Mouse (Mus musculus): ENCODE measurements at regions not wholly inside any gene's neighbourhood (a gene's known extent, or its start where the extent isn't known, plus 50 kb on each side); places are given as distances from the start of the nearest gene placed in this dataset.

- Histone ChIP-seq H3K27ac (ENCODE audit: insufficient read depth, low read depth) (no peak overlapping the region), H3K4me3 (replicated peaks in 1 of 3; ENCODE audit: low read depth in 2 of 3, low read length in 2 of 3, poor library complexity in 1 of 3) (no peak overlapping the region), H3K36me3 (replicated peaks in 1 of 2; ENCODE audit: control insufficient read depth in 1 of 2, insufficient read depth in 1 of 2, low read length in 1 of 2) (peaks cover 0 to 7% of the 10 kb centered on the region in 2 experiments), H3K9me3 (replicated peaks; ENCODE audit: low read length) (no peaks in the 10 kb centered on the region), H3K79me2 (replicated peaks; ENCODE audit: control insufficient read depth, extremely low read depth, insufficient read depth, poor library complexity, severe bottlenecking) (no peaks in the 10 kb centered on the region), H3K4me2 (ENCODE audit: insufficient read depth, low read depth, poor library complexity, severe bottlenecking) (no peak overlapping the region), H3K27me3 (replicated peaks) (no peaks in the 10 kb centered on the region), H3K4me1 (ENCODE audit: control insufficient read depth in 1 of 2, insufficient read depth in 2 of 2) (peaks cover 0 to 5% of the 10 kb centered on the region in 2 experiments; a peak in 2 of 4 replicates), H3K9ac (ENCODE audit: insufficient read depth, low read depth) (no peak overlapping the region)
- TF ChIP-seq ZMIZ1 (IDR thresholded peaks at IDR 0.05; ENCODE audit: low read depth, low read length) (no peak), ZC3H11A (IDR thresholded peaks at IDR 0.05; ENCODE audit: low read depth, low read length) (no peak), NRF1 (IDR thresholded peaks at IDR 0.05; ENCODE audit: low read depth, low read length) (no peak), CHD1 (IDR thresholded peaks at IDR 0.05; ENCODE audit: low read depth, low read length) (no peak), SIN3A (IDR thresholded peaks at IDR 0.05; ENCODE audit: low read length) (no peak), TBP (conservative IDR thresholded peaks at IDR 0.05; ENCODE audit: low read depth, low read length) (no peak), JUN (IDR thresholded peaks at IDR 0.05; ENCODE audit: insufficient read depth, low read depth, low read length) (no peak), POLR2A (IDR thresholded peaks at IDR 0.05; ENCODE audit: low read depth, low read length) (no peak), POLR2AphosphoS2 (IDR thresholded peaks at IDR 0.05; ENCODE audit: low read depth, low read length) (no peak)
- DNase-seq (ENCODE audit: extremely low read depth), result no peak
- in situ Hi-C loops (cut with MboI; ENCODE audit: low pct_ligation_motif_present, low pct_unique_long_range_greater_than_20kb, low sequenced_read_pairs) (no loop called here), dilution Hi-C loops (cut with MboI; ENCODE audit: extremely low pct_ligation_motif_present, extremely low pct_unique_long_range_greater_than_20kb, low sequenced_read_pairs) (no loop called here)
These were observed 288.3 kb downstream of the Sox9 start for GRCm38 (mm10) chr11:113070365-113070764.

GRCm38 (mm10) chr11:113071942-113072341 is 289.9 kb downstream of the Sox9 start:
- TF ChIP-seq EP300 (IDR thresholded peaks at IDR 0.05; ENCODE audit: low read length) (no peak), KAT2A (IDR thresholded peaks at IDR 0.05; ENCODE audit: insufficient replicate concordance, low read length) (no peak), RAD21 (IDR thresholded peaks at IDR 0.05; ENCODE audit: low read depth, low read length) (no peak), ZKSCAN1 (IDR thresholded peaks at IDR 0.05; ENCODE audit: borderline replicate concordance, low read depth, low read length) (no peak), RCOR1 (conservative IDR thresholded peaks at IDR 0.05; ENCODE audit: low read depth, low read length) (no peak), USF2 (conservative IDR thresholded peaks at IDR 0.05; ENCODE audit: low read depth, low read length) (no peak), ZC3H11A (IDR thresholded peaks at IDR 0.05; ENCODE audit: low read depth, low read length) (no peak), MAFK (IDR thresholded peaks at IDR 0.05; ENCODE audit: insufficient replicate concordance, low read length) (no peak), ELF1 (IDR thresholded peaks at IDR 0.05; ENCODE audit: low read depth, low read length) (no peak), CHD1 (IDR thresholded peaks at IDR 0.05; ENCODE audit: low read depth, low read length) (no peak), MXI1 (IDR thresholded peaks at IDR 0.05; ENCODE audit: low read depth, low read length) (no peak), BHLHE40 (IDR thresholded peaks at IDR 0.05; ENCODE audit: low read depth, low read length) (no peak), NELFE (IDR thresholded peaks at IDR 0.05; ENCODE audit: low read depth, low read length) (no peak), MAZ (IDR thresholded peaks at IDR 0.05; ENCODE audit: low read depth, low read length) (no peak), SMC3 (IDR thresholded peaks at IDR 0.05; ENCODE audit: low read depth, low read length) (no peak), NRF1 (IDR thresholded peaks at IDR 0.05; ENCODE audit: low read depth, low read length) (no peak), TBP (conservative IDR thresholded peaks at IDR 0.05; ENCODE audit: low read depth, low read length) (no peak), JUN (IDR thresholded peaks at IDR 0.05; ENCODE audit: insufficient read depth, low read depth, low read length) (no peak)
- H3K36me3 ChIP-seq (replicated peaks in 1 of 2; ENCODE audit: control insufficient read depth in 1 of 2, insufficient read depth in 1 of 2, low read length in 1 of 2), result peaks cover 0 to 3% of the 10 kb centered on the region in 2 experiments
- peaks cover 4% of the 10 kb centered on the region for H3K9me3 ChIP-seq (replicated peaks; ENCODE audit: low read length)
- no peaks in the 10 kb centered on the region for H3K27me3 ChIP-seq (replicated peaks)
- H3K4me2 ChIP-seq (ENCODE audit: insufficient read depth, low read depth, poor library complexity, severe bottlenecking), result no peak overlapping the region
- DNase-seq (ENCODE audit: extremely low read depth), result no peak
- H3K4me1 ChIP-seq (ENCODE audit: control insufficient read depth in 1 of 2, insufficient read depth in 2 of 2), result no peaks in the 10 kb centered on the region
- in situ Hi-C loops (cut with MboI; ENCODE audit: low pct_ligation_motif_present, low pct_unique_long_range_greater_than_20kb, low sequenced_read_pairs) (no loop called here), dilution Hi-C loops (cut with MboI; ENCODE audit: extremely low pct_ligation_motif_present, extremely low pct_unique_long_range_greater_than_20kb, low sequenced_read_pairs) (no loop called here)
- no peak overlapping the region for H3K9ac ChIP-seq (ENCODE audit: insufficient read depth, low read depth)
- H3K79me2 ChIP-seq (replicated peaks; ENCODE audit: control insufficient read depth, extremely low read depth, insufficient read depth, poor library complexity, severe bottlenecking), result no peaks in the 10 kb centered on the region
- no peak overlapping the region for H3K4me3 ChIP-seq (replicated peaks in 1 of 3; ENCODE audit: low read depth in 2 of 3, low read length in 2 of 3, poor library complexity in 1 of 3)
- H3K27ac ChIP-seq (ENCODE audit: insufficient read depth, low read depth), result no peak overlapping the region
